ENCODE assay signal across 26 mouse cellular contexts in genomic region chr9:26539042-26539441, GRCm38 (mm10).
"Had no signal": no experiment of that assay in that cellular context is flagged by ENCODE, and none has a peak within 500 bp of the region (broad histone marks: within the 10 kb centered on the region; RNA-seq: fewer than 3 reads in every experiment).

No protein-coding gene starts in this region.

- H3K27ac ChIP-seq: heart, adult 2 months; hindbrain, embryonic 10.5 days; hindbrain, embryonic 12.5 days; hindbrain, embryonic 14.5 days; intestine, embryonic 15.5 days; layer of hippocampus, adult 2 months; left cerebral cortex, adult 2 months; limb, embryonic 10.5 days; limb, embryonic 12.5 days; liver, embryonic 13.5 days; liver, embryonic 15.5 days had no signal

- DNase-seq: gastrocnemius, postnatal 14 days; gastrocnemius, postnatal 36 days; heart, adult 2 months; heart, postnatal 10 days; heart, postnatal 4 days; kidney, adult 18-20 months; kidney, adult 8-10 months; kidney, postnatal 10 days; kidney, postnatal 25 days; kidney, postnatal 4 days; liver; liver, embryonic 13.5 days had no signal

- H3K4me2 ChIP-seq: heart, embryonic 11.5 days; hindbrain, embryonic 12.5 days; hindbrain, embryonic 14.5 days; intestine, embryonic 15.5 days; limb, embryonic 12.5 days; liver, embryonic 11.5 days; liver, embryonic 13.5 days; liver, embryonic 15.5 days had no signal

- H3K4me3 ChIP-seq: heart, adult 2 months; hindbrain, embryonic 10.5 days; hindbrain, embryonic 12.5 days; intestine, embryonic 15.5 days; layer of hippocampus, adult 2 months; left cerebral cortex, adult 2 months; limb, embryonic 10.5 days; limb, embryonic 12.5 days; liver, embryonic 13.5 days; liver, embryonic 15.5 days had no signal

- H3K9ac ChIP-seq: hindbrain, embryonic 12.5 days; hindbrain, embryonic 14.5 days; intestine, embryonic 15.5 days; limb, embryonic 12.5 days; liver, embryonic 13.5 days; liver, embryonic 15.5 days had no signal

- ATAC-seq: hindbrain, embryonic 16.5 days; inflammation-experienced regulatory T-cells, adult 6 months; intestine, embryonic 15.5 days; intestine, postnatal 0 days had no signal

- H3K27me3 ChIP-seq: hindbrain, embryonic 12.5 days; intestine, embryonic 15.5 days; limb, embryonic 12.5 days; liver, embryonic 13.5 days; liver, embryonic 15.5 days had no signal

- H3K36me3 ChIP-seq: hindbrain, embryonic 10.5 days; hindbrain, embryonic 12.5 days; intestine, embryonic 15.5 days; limb, embryonic 10.5 days; limb, embryonic 12.5 days; liver, embryonic 13.5 days; liver, embryonic 15.5 days had no signal

- H3K4me1 ChIP-seq: hindbrain, embryonic 10.5 days; hindbrain, embryonic 12.5 days; intestine, embryonic 15.5 days; limb, embryonic 10.5 days; limb, embryonic 12.5 days; liver, embryonic 13.5 days; liver, embryonic 15.5 days had no signal

- H3K9me3 ChIP-seq: hindbrain, embryonic 10.5 days; hindbrain, embryonic 12.5 days; intestine, embryonic 15.5 days; limb, embryonic 10.5 days; limb, embryonic 12.5 days; liver, embryonic 13.5 days; liver, embryonic 15.5 days had no signal
